Mouse (Mus musculus): ENCODE measurements at regions not wholly inside any gene's neighbourhood (a gene's known extent, or its start where the extent isn't known, plus 50 kb on each side); places are given as distances from the start of the nearest gene placed in this dataset.

DNA sequence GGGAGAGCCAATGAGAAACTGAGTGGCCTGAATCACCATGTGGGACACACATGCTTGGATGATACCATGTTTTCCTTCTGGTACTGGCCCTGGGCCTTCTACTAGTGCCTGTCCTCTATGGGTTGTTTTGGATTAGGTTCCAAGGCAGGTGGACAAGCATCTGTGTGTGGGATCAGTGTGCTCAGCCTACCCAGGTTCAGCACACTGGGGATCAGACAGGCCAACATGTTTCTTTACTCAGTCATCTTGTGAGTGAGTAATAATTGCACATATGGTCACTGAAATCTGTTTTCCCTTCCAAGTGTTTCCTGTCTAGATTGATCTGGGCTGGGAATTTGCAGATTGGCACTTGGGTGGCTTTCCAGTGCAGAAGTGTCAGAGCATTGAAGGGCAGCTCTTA is 346.6 kb upstream of the Tmc3 start:
- DNase-seq (ENCODE audit: low spot score) (no peak), ATAC-seq (ENCODE audit: insufficient number of reproducible peaks, low FRiP score, low TSS enrichment, low read depth) (no peak)
- H3K36me3 ChIP-seq (ENCODE audit: control insufficient read depth, insufficient read depth, low read length): no peaks in the 10 kb centered on the region
- no peak overlapping the region for H3K9ac ChIP-seq (ENCODE audit: low read length)
- H3K27ac ChIP-seq (replicated peaks; ENCODE audit: low read depth, low read length): no peak overlapping the region
- H3K4me2 ChIP-seq (ENCODE audit: low read depth, severe bottlenecking): no peak overlapping the region
- no peaks in the 10 kb centered on the region for H3K9me3 ChIP-seq (ENCODE audit: control insufficient read depth, low read length)
- no peaks in the 10 kb centered on the region for H3K27me3 ChIP-seq (ENCODE audit: control insufficient read depth, insufficient read depth, low read length)
- no peaks in the 10 kb centered on the region for H3K4me1 ChIP-seq (ENCODE audit: control insufficient read depth, insufficient read depth, low read length)
- H3K4me3 ChIP-seq (ENCODE audit: low read depth, low read length): no peak overlapping the region

DNA sequence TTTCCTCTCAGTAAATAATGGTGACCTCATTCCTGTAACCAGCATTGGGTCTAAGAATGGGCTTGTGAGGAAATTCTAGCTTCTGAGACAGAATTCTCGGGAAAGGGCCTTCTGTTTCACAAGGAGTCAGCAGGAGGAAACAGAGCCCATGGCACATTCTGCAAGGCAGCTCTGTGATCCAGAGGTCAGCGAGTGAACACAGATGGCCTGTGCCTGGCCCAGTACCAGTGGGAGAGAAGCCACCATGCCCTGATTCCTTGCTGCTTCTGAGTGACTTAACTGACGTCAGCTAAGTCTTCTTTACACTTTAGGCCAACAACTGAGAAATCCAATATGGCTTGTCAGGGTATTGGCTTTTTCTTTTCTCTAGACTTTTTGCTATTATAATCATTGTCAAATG is 342.5 kb upstream of the Tmc3 start:
- Histone ChIP-seq H3K27me3 (ENCODE audit: control insufficient read depth, insufficient read depth, low read length) (no peaks in the 10 kb centered on the region), H3K4me1 (ENCODE audit: control insufficient read depth, insufficient read depth, low read length) (no peaks in the 10 kb centered on the region), H3K9ac (ENCODE audit: low read length) (no peak overlapping the region), H3K9me3 (ENCODE audit: control insufficient read depth, low read length) (no peaks in the 10 kb centered on the region), H3K4me3 (ENCODE audit: low read depth, low read length) (no peak overlapping the region), H3K36me3 (ENCODE audit: control insufficient read depth, insufficient read depth, low read length) (no peaks in the 10 kb centered on the region), H3K4me2 (ENCODE audit: low read depth, severe bottlenecking) (no peak overlapping the region), H3K27ac (replicated peaks; ENCODE audit: low read depth, low read length) (no peak overlapping the region)
- ATAC-seq (ENCODE audit: insufficient number of reproducible peaks, low FRiP score, low TSS enrichment, low read depth): no peak
- no peak for DNase-seq (ENCODE audit: low spot score)
- WGBS: 52% methylated on average over 3 of the region's 3 CpGs

DNA sequence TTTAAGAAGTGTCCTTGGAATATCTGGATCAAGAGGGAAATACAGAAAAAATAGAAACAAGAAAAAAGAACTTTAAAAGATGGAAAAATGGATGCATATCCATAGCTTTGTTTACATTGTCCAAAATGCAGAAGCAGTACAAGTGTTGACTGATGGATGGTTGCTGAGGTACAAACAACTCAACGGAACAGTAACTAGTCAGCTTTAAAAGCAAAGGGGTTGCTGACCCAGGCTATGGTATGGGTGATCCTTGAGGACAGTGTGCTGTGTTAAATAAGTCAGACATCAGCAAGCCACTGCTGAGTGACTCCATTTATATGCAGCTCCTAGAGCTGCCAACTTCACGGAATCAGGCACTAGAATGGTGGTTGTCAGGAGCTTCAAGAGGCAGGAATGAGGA is 338.9 kb upstream of the Tmc3 start:
- ATAC-seq (ENCODE audit: insufficient number of reproducible peaks, low FRiP score, low TSS enrichment, low read depth): no peak
- Histone ChIP-seq H3K9ac (ENCODE audit: low read length) (no peak overlapping the region), H3K27ac (replicated peaks; ENCODE audit: low read depth, low read length) (no peak overlapping the region), H3K4me1 (ENCODE audit: control insufficient read depth, insufficient read depth, low read length) (no peaks in the 10 kb centered on the region), H3K27me3 (ENCODE audit: control insufficient read depth, insufficient read depth, low read length) (no peaks in the 10 kb centered on the region), H3K9me3 (ENCODE audit: control insufficient read depth, low read length) (no peaks in the 10 kb centered on the region), H3K4me2 (ENCODE audit: low read depth, severe bottlenecking) (no peak overlapping the region), H3K4me3 (ENCODE audit: low read depth, low read length) (no peak overlapping the region), H3K36me3 (ENCODE audit: control insufficient read depth, insufficient read depth, low read length) (no peaks in the 10 kb centered on the region)
- no peak for DNase-seq (ENCODE audit: low spot score)
- 76% methylated on average over 2 of the region's 2 CpGs for WGBS

DNA sequence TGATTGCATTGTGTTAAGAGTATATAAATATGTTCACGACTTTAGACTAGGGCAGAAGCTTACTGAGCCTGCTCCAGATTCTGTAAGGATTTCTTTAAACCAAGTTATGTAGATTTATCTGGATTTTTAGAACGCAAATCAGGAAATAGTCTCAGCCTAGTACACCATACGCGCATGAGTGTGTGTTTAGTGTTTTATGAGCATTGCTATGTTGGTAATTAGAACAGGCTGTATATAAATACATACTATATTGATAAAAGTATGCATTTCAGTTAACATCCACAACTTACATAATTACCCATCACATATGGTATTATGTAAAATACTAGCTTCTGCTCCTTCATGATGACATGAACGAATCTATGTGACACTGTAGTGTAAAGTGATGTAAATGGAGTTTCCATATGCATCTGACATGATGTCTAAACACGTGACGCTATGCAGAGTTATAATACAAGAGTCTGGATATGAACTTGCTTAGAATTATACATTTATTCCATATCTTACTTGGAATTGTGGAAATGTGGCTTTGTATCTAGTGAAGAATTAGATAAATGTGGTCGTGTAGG is 332.6 kb upstream of the Tmc3 start:
- no peak for ATAC-seq (ENCODE audit: insufficient number of reproducible peaks, low FRiP score, low TSS enrichment, low read depth)
- Histone ChIP-seq H3K4me3 (ENCODE audit: low read depth, low read length) (no peak overlapping the region), H3K9ac (ENCODE audit: low read length) (no peak overlapping the region), H3K9me3 (ENCODE audit: control insufficient read depth, low read length) (no peaks in the 10 kb centered on the region), H3K27me3 (ENCODE audit: control insufficient read depth, insufficient read depth, low read length) (no peaks in the 10 kb centered on the region), H3K4me1 (ENCODE audit: control insufficient read depth, insufficient read depth, low read length) (no peaks in the 10 kb centered on the region), H3K4me2 (ENCODE audit: low read depth, severe bottlenecking) (no peak overlapping the region), H3K27ac (replicated peaks; ENCODE audit: low read depth, low read length) (no peak overlapping the region), H3K36me3 (ENCODE audit: control insufficient read depth, insufficient read depth, low read length) (no peaks in the 10 kb centered on the region)
- DNase-seq (ENCODE audit: low spot score): no peak
- 86% methylated on average over 8 of the region's 8 CpGs for WGBS

DNA sequence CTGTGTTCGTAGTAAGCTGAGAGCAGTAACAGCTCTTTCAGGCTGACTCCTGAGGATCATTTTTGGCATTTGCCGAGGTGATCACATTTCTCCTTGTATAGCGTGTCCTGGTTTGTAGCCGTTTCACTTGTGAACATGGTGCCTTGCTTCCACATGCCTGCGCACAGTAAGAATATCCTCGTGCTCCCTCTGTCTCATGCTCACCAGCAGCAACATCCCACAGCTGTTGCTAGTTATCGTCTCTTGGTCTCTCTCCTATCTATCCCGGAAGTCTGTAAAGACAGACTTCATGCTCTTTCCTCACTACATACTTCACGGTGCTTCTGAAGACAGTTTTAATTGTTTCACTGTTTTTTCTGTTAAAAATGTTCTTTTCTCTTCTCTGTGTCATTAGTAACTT is 331.7 kb upstream of the Tmc3 start:
- Histone ChIP-seq H3K9ac (ENCODE audit: low read length) (no peak overlapping the region), H3K27ac (replicated peaks; ENCODE audit: low read depth, low read length) (no peak overlapping the region), H3K4me1 (ENCODE audit: control insufficient read depth, insufficient read depth, low read length) (no peaks in the 10 kb centered on the region), H3K36me3 (ENCODE audit: control insufficient read depth, insufficient read depth, low read length) (no peaks in the 10 kb centered on the region), H3K27me3 (ENCODE audit: control insufficient read depth, insufficient read depth, low read length) (no peaks in the 10 kb centered on the region), H3K4me3 (ENCODE audit: low read depth, low read length) (no peak overlapping the region), H3K9me3 (ENCODE audit: control insufficient read depth, low read length) (no peaks in the 10 kb centered on the region), H3K4me2 (ENCODE audit: low read depth, severe bottlenecking) (no peak overlapping the region)
- DNase-seq (ENCODE audit: low spot score) (no peak), ATAC-seq (ENCODE audit: insufficient number of reproducible peaks, low FRiP score, low TSS enrichment, low read depth) (no peak)
- 76% methylated on average over 9 of the region's 9 CpGs for whole genome bisulfite sequencing

DNA sequence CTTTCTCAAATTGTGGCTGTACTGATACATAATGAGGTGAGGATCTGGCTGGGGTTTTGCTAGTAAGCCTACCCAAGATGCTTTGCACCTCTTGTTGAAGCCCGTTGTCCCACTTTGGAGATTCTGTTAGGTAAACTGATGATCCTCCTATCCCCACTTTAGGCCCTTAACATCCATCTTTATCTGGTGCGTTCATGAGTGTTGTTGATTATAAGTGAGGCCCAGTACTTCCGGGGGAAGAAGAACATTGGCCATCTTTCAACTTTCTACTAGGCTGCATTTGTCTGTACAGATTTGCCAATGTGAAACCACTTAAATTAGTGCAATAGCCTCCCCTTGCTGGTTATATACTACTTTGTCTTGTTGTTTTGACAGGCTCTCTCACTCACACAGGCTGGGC is 331.3 kb upstream of the Tmc3 start:
- ATAC-seq (ENCODE audit: insufficient number of reproducible peaks, low FRiP score, low TSS enrichment, low read depth): no peak
- Histone ChIP-seq H3K4me3 (ENCODE audit: low read depth, low read length) (no peak overlapping the region), H3K9me3 (ENCODE audit: control insufficient read depth, low read length) (no peaks in the 10 kb centered on the region), H3K27me3 (ENCODE audit: control insufficient read depth, insufficient read depth, low read length) (no peaks in the 10 kb centered on the region), H3K36me3 (ENCODE audit: control insufficient read depth, insufficient read depth, low read length) (no peaks in the 10 kb centered on the region), H3K4me1 (ENCODE audit: control insufficient read depth, insufficient read depth, low read length) (no peaks in the 10 kb centered on the region), H3K4me2 (ENCODE audit: low read depth, severe bottlenecking) (no peak overlapping the region), H3K9ac (ENCODE audit: low read length) (no peak overlapping the region), H3K27ac (replicated peaks; ENCODE audit: low read depth, low read length) (no peak overlapping the region)
- no peak for DNase-seq (ENCODE audit: low spot score)
- 91% methylated on average over 3 of the region's 3 CpGs for WGBS

DNA sequence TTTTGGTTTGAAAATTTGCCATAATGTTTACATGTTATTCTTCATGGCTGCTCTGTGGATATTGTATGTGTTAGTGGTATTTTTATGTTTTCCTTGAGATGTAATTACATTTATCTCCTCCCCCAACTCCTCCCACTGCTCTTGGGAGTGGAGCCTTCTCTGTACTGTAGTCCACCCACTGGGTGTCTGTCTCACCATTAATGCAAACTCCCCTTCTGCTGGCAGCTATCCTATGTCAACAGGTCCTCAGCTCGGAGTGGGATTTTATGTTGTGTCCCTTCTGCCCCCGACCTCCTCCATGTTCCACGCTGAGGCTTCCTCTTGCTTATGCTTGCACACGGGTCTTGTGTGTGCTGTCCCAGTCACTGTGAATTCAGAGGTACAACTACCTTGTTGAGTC is 330.3 kb upstream of the Tmc3 start:
- Histone ChIP-seq H3K4me1 (ENCODE audit: control insufficient read depth, insufficient read depth, low read length) (no peaks in the 10 kb centered on the region), H3K9ac (ENCODE audit: low read length) (no peak overlapping the region), H3K4me2 (ENCODE audit: low read depth, severe bottlenecking) (no peak overlapping the region), H3K9me3 (ENCODE audit: control insufficient read depth, low read length) (no peaks in the 10 kb centered on the region), H3K27me3 (ENCODE audit: control insufficient read depth, insufficient read depth, low read length) (no peaks in the 10 kb centered on the region), H3K36me3 (ENCODE audit: control insufficient read depth, insufficient read depth, low read length) (no peaks in the 10 kb centered on the region), H3K27ac (replicated peaks; ENCODE audit: low read depth, low read length) (no peak overlapping the region), H3K4me3 (ENCODE audit: low read depth, low read length) (no peak overlapping the region)
- DNase-seq (ENCODE audit: low spot score): no peak
- 91% methylated on average over 4 of the region's 4 CpGs for WGBS
- no peak for ATAC-seq (ENCODE audit: insufficient number of reproducible peaks, low FRiP score, low TSS enrichment, low read depth)

DNA sequence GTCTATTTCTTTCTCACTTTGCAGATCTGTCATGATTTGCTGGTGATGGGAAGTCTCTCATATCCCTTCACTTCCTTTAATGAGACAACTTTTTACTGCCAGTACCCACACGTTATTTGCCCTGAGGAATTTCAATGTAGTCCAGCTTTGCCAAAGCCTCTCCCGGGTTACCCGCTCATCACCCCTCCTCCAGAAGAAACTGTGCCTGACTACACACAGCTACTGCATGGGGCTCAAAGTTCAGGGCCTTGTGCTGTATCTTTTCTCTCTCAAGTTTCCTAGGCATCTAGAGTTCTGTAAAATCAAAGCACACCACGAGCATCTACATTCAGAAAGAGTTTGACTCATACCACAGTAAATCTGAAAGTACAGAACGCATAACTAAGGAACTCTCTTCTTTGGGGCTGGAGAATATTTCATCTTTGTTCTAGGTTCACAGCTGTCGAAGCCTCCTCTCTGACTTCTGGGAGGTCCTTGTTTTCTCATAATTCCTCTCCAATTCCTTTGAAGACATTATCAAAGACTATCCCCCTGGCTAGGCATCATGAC is 328.4 kb upstream of the Tmc3 start:
- DNase-seq (ENCODE audit: low spot score) (no peak), ATAC-seq (ENCODE audit: insufficient number of reproducible peaks, low FRiP score, low TSS enrichment, low read depth) (no peak)
- Histone ChIP-seq H3K9ac (ENCODE audit: low read length) (no peak overlapping the region), H3K4me1 (ENCODE audit: control insufficient read depth, insufficient read depth, low read length) (no peaks in the 10 kb centered on the region), H3K27me3 (ENCODE audit: control insufficient read depth, insufficient read depth, low read length) (no peaks in the 10 kb centered on the region), H3K9me3 (ENCODE audit: control insufficient read depth, low read length) (no peaks in the 10 kb centered on the region), H3K4me3 (ENCODE audit: low read depth, low read length) (no peak overlapping the region), H3K4me2 (ENCODE audit: low read depth, severe bottlenecking) (no peak overlapping the region), H3K36me3 (ENCODE audit: control insufficient read depth, insufficient read depth, low read length) (no peaks in the 10 kb centered on the region), H3K27ac (replicated peaks; ENCODE audit: low read depth, low read length) (no peak overlapping the region)
- 77% methylated on average over 6 of the region's 6 CpGs for WGBS

DNA sequence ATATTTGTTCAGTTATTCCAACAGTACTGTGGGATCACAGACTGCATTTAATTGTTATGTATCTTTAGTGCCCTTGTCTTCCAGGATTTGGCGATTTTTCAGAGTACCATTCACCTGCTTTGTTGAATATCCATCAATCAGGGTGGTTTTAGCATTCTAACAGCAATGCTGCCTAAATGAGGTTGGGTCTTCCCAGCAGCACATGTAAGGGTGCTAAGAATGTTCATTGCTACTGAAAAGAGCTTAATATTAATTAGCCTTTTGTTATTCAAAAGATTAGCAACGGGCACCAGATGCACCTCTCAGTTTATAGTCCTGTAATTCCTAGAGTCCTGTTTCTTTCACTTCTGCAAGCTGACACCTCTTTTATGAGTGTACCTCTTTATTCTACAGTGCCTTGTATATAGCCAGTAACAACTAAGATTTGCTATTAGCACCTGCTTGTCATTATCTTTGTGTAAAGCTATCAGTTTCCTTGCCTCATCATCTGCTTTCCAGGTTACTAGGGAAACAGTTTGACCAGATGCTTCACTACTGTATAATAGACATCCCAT is 326.3 kb upstream of the Tmc3 start:
- Histone ChIP-seq H3K9ac (ENCODE audit: low read length) (no peak overlapping the region), H3K4me1 (ENCODE audit: control insufficient read depth, insufficient read depth, low read length) (no peaks in the 10 kb centered on the region), H3K36me3 (ENCODE audit: control insufficient read depth, insufficient read depth, low read length) (no peaks in the 10 kb centered on the region), H3K27ac (replicated peaks; ENCODE audit: low read depth, low read length) (no peak overlapping the region), H3K27me3 (ENCODE audit: control insufficient read depth, insufficient read depth, low read length) (no peaks in the 10 kb centered on the region), H3K9me3 (ENCODE audit: control insufficient read depth, low read length) (no peaks in the 10 kb centered on the region), H3K4me3 (ENCODE audit: low read depth, low read length) (no peak overlapping the region), H3K4me2 (ENCODE audit: low read depth, severe bottlenecking) (no peak overlapping the region)
- 63% methylated on average over 2 of the region's 2 CpGs for WGBS
- DNase-seq (ENCODE audit: low spot score) (no peak), ATAC-seq (ENCODE audit: insufficient number of reproducible peaks, low FRiP score, low TSS enrichment, low read depth) (no peak)
